Mouse (Mus musculus): ENCODE results near the gene Rnf19b.

Rnf19b gene

GRCm38 (mm10) chr4:129081041-129081440 lies 23.0 kb downstream of the Rnf19b start:
- DNase-seq, result peak; percentile 83 to 86

- peak; percentile 53 to 60 for DNase-seq
These were observed 23.4 kb downstream of the Rnf19b start for GRCm38 (mm10) chr4:129081512-129081911.

- DNase-seq, result no peak
These were observed 23.9 kb downstream of the Rnf19b start for GRCm38 (mm10) chr4:129081939-129082338.

- DNase-seq, result peak; percentile 86 to 87
These were observed 24.5 kb downstream of the Rnf19b start for GRCm38 (mm10) chr4:129082379-129083115.

- no peak for DNase-seq
These were observed 26.8 kb downstream of the Rnf19b start for GRCm38 (mm10) chr4:129084896-129085295.

GRCm38 (mm10) chr4:129086078-129086477 lies 28.0 kb downstream of the Rnf19b start:
- peak; percentile 84 to 88 for DNase-seq

- no peak for DNase-seq
These were observed 29.8 kb downstream of the Rnf19b start for GRCm38 (mm10) chr4:129087850-129088249.

GRCm38 (mm10) chr4:129095276-129095675 lies 37.2 kb downstream of the Rnf19b start:
- no peak for DNase-seq

- no peak for DNase-seq
These were observed 38.9 kb downstream of the Rnf19b start for GRCm38 (mm10) chr4:129097006-129097405.

GRCm38 (mm10) chr4:129102133-129102829 lies 44.2 kb downstream of the Rnf19b start:
- no peak for DNase-seq

- DNase-seq, result no peak
These were observed 47.3 kb downstream of the Rnf19b start, which contains the start of gene Tmem54 for GRCm38 (mm10) chr4:129105356-129105755. TSS of gene Tmem54 (plus strand) at chr4:129105548.

- DNase-seq, result peak in 1 of 2 experiments; percentile 47
These were observed 48.0 kb downstream of the Rnf19b start for GRCm38 (mm10) chr4:129106073-129106472.

- DNase-seq, result peak; percentile 73 to 79
These were observed 49.4 kb downstream of the Rnf19b start for GRCm38 (mm10) chr4:129107348-129107899.

- no peak for DNase-seq
These were observed 50.6 kb downstream of the Rnf19b start for GRCm38 (mm10) chr4:129108624-129109023.

- DNase-seq, result no peak
These were observed 52.7 kb downstream of the Rnf19b start for GRCm38 (mm10) chr4:129110804-129111203.

GRCm38 (mm10) chr4:129111350-129111749 lies 53.3 kb downstream of the Rnf19b start:
- peak; percentile 57 to 66 for DNase-seq

GRCm38 (mm10) chr4:129112231-129112630 lies 54.2 kb downstream of the Rnf19b start:
- peak; percentile 61 to 62 for DNase-seq

GRCm38 (mm10) chr4:129113083-129113988 lies 55.3 kb downstream of the Rnf19b start:
- DNase-seq, result peak; percentile 97 to 99

GRCm38 (mm10) chr4:129116703-129117102 lies 58.6 kb downstream of the Rnf19b start:
- DNase-seq, result no peak

GRCm38 (mm10) chr4:129117720-129118510 lies 59.8 kb downstream of the Rnf19b start:
- DNase-seq, result no peak

- no peak for DNase-seq
These were observed 61.6 kb downstream of the Rnf19b start for GRCm38 (mm10) chr4:129119708-129120107.
